Mouse (Mus musculus) retina, adult 2 months (tissue): ENCODE results near the gene Gm47996.
"Not testable (repeated sequence)": the region's sequence is repeated elsewhere in the genome, so short reads cannot be mapped to it uniquely, and the experiment has no call there.

ENCODE experiments used
- DNase-seq: peaks from one replicate; pipeline ENCODE4 v3.0.0-alpha.2; 2012; ENCODE audit warnings: low read depth, low spot score

Gm47996 gene

GRCm38 (mm10) chr1:151209824-151210355, at the start of gene Gm47996:
Gm47996 (plus strand) TSS chr1:151210131.
- DNase-seq: not testable (repeated sequence)

- no peak for DNase-seq
Observed at GRCm38 (mm10) chr1:151166031-151166430, 43.9 kb upstream of the Gm47996 start.

GRCm38 (mm10) chr1:151167297-151168047, 42.5 kb upstream of the Gm47996 start:
- no peak for DNase-seq

- DNase-seq: no peak
Observed at GRCm38 (mm10) chr1:151168637-151169036, 41.3 kb upstream of the Gm47996 start.

- no peak for DNase-seq
Observed at GRCm38 (mm10) chr1:151171572-151172461, 38.1 kb upstream of the Gm47996 start.

GRCm38 (mm10) chr1:151177030-151177936, 32.6 kb upstream of the Gm47996 start:
- DNase-seq: no peak

GRCm38 (mm10) chr1:151177937-151178271, 32.0 kb upstream of the Gm47996 start:
- no peak for DNase-seq

GRCm38 (mm10) chr1:151178505-151179083, 31.3 kb upstream of the Gm47996 start:
- no peak for DNase-seq

- DNase-seq: no peak
Observed at GRCm38 (mm10) chr1:151180167-151180566, 29.8 kb upstream of the Gm47996 start.

GRCm38 (mm10) chr1:151182266-151182665, 27.7 kb upstream of the Gm47996 start, which contains the start of gene Gm47985:
Gm47985 (plus strand) TSS chr1:151182537.
- not testable (repeated sequence) for DNase-seq

GRCm38 (mm10) chr1:151186186-151186585, 23.7 kb upstream of the Gm47996 start:
- DNase-seq: not testable (repeated sequence)

GRCm38 (mm10) chr1:151186879-151187424, 23.0 kb upstream of the Gm47996 start:
- DNase-seq: not testable (repeated sequence)

GRCm38 (mm10) chr1:151188469-151188868, 21.5 kb upstream of the Gm47996 start:
- DNase-seq: no peak

- DNase-seq: not testable (repeated sequence)
Observed at GRCm38 (mm10) chr1:151192075-151192474, 17.9 kb upstream of the Gm47996 start, which contains the start of gene Gm8947. Gm8947 (plus strand) TSS chr1:151192376.

GRCm38 (mm10) chr1:151192739-151193138, 17.2 kb upstream of the Gm47996 start:
- DNase-seq: not testable (repeated sequence)

GRCm38 (mm10) chr1:151195986-151196385, 13.9 kb upstream of the Gm47996 start:
- DNase-seq: not testable (repeated sequence)

- DNase-seq: not testable (repeated sequence)
Observed at GRCm38 (mm10) chr1:151196690-151197089, 13.2 kb upstream of the Gm47996 start.

GRCm38 (mm10) chr1:151198120-151198519, 11.8 kb upstream of the Gm47996 start, which contains the start of gene Gm47995:
Gm47995 (plus strand) TSS chr1:151198448.
- not testable (repeated sequence) for DNase-seq

- DNase-seq: not testable (repeated sequence)
Observed at GRCm38 (mm10) chr1:151200620-151201019, 9.3 kb upstream of the Gm47996 start.

- not testable (repeated sequence) for DNase-seq
Observed at GRCm38 (mm10) chr1:151202771-151203170, 7.2 kb upstream of the Gm47996 start.
